Mouse (Mus musculus) intestine, embryonic 16.5 days (tissue): ENCODE results near the gene Cacng2. TPM values are rescaled to one million over a fixed set of nuclear protein-coding genes. Genes with fewer than 3 reads are reported as not detected.

ENCODE experiments used
- ATAC-seq: fragments of 200-750 bp; cut with Nextera tagmentation; 2 replicates; pipeline ENCODE4 v1.8.0; 2017; ENCODE audit warnings: moderate TSS enrichment, moderate library complexity
- H3K27ac ChIP-seq: fragments of 300-500 bp; sonication (generic); 2 replicates; pipeline ENCODE4 v1.5.1; 2014; ENCODE audit warnings: mild to moderate bottlenecking, low read length
- H3K27me3 ChIP-seq: fragments of 300-500 bp; sonication (generic); replicated peaks from 2 replicates; pipeline ENCODE4 v1.6.1; 2014; ENCODE audit warnings: low read length, control low read depth, mixed read lengths; ENCODE audit not compliant: control insufficient read depth, insufficient read depth
- H3K36me3 ChIP-seq: fragments of 300-500 bp; sonication (generic); 2 replicates; pipeline ENCODE4 v1.6.1; 2014; ENCODE audit warnings: low read length, control low read depth; ENCODE audit not compliant: control insufficient read depth, insufficient read depth
- H3K4me1 ChIP-seq: fragments of 300-500 bp; sonication (generic); 2 replicates; pipeline ENCODE4 v1.6.1; 2014; ENCODE audit warnings: low read length, control low read depth, mixed read lengths; ENCODE audit not compliant: control insufficient read depth, insufficient read depth
- H3K4me2 ChIP-seq: fragments of 300-500 bp; sonication (generic); 2 replicates; pipeline ENCODE4 v1.6.1; 2014; ENCODE audit warnings: low read depth, low read length, control low read depth
- H3K4me3 ChIP-seq: fragments of 300-500 bp; sonication (generic); 2 replicates; pipeline ENCODE4 v1.5.1; 2014; ENCODE audit warnings: mild to moderate bottlenecking, low read length
- H3K9ac ChIP-seq: fragments of 300-500 bp; sonication (generic); 2 replicates; pipeline ENCODE4 v1.6.1; 2014; ENCODE audit warnings: low read depth, low read length
- H3K9me3 ChIP-seq: fragments of 300-500 bp; sonication (generic); 2 replicates; pipeline ENCODE4 v1.6.1; 2016; ENCODE audit warnings: low read length, control low read depth; ENCODE audit not compliant: control insufficient read depth
- WGBS: fragments of 180-500 bp; shearing (Covaris S2); extraction: QIAGEN DNeasy Blood & Tissue Kit; methylation state at CpG from one replicate; pipeline ENCODE4 v1.1.7; 2014; 5-methylcytosine and 5-hydroxymethylcytosine counted together
- polyA plus RNA-seq: library from polyadenylated mRNA; unstranded; fragments of >200 nt; fragmentation: Nextera tagmentation; extraction: Ambion mirVana; gene quantifications from 2 replicates; pipeline ENCODE4 v1.2.1, GENCODE M21; 2015

The Cacng2 gene
- polyA plus RNA-seq, 1 experiment from 2014 or later, result 0.07 TPM

DNA sequence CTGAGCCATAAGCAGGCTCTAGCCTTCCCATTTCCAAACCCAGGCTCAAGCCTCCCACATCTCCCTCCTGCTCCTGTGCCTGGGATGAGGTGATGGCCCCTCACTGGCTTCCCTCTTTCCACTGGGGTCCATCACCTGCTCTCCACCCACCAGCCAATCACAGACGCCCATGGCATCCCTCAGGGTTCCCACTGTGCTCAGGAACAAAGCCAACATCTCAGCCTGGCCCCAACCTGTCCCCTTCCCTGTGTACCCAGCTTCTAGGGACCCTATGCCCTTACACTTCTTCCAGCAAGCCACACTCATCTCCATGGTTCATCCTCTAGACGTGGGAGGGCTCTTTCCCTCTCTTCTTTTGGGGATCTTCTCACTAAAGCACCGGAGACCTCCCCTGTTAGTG is 43.9 kb downstream of the Cacng2 start:
- Histone ChIP-seq H3K9me3 (no peaks in the 10 kb centered on the region), H3K4me1 (no peaks in the 10 kb centered on the region), H3K27ac (no peak overlapping the region), H3K4me2 (no peak overlapping the region), H3K27me3 (no peaks in the 10 kb centered on the region), H3K4me3 (no peak overlapping the region), H3K9ac (no peak overlapping the region), H3K36me3 (no peaks in the 10 kb centered on the region)
- no peak for ATAC-seq
- 43% methylated on average over 3 of the region's 3 CpGs for WGBS

GRCm38 (mm10) chr15:78073109-78073508 is 46.7 kb downstream of the Cacng2 start:
- no peak overlapping the region for H3K9ac ChIP-seq
- no peak for ATAC-seq
- no peaks in the 10 kb centered on the region for H3K36me3 ChIP-seq
- WGBS, result 90% methylated on average over 7 of the region's 7 CpGs
- no peaks in the 10 kb centered on the region for H3K4me1 ChIP-seq
- no peaks in the 10 kb centered on the region for H3K9me3 ChIP-seq
- H3K27ac ChIP-seq, result no peak overlapping the region
- no peak overlapping the region for H3K4me2 ChIP-seq
- no peak overlapping the region for H3K4me3 ChIP-seq
- no peaks in the 10 kb centered on the region for H3K27me3 ChIP-seq

DNA sequence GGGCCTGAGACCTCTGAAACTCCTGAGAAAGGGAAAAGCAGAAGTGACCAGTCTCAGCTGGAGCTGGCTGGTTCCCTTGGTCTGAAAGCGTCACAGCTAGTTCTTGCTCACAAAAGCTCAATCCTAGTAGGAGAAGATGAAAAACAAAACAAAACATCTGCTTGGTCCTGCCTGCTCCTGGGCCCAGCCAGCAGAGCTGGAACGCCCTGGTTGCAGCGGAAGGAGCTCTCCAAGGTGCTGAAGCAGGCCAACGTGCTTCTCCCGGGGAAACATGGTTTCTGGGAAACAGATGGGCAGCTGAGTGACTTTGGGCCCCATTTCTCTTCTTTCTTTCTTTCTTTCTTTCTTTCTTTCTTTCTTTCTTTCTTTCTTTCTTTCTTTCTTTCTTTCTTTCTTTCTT is 53.4 kb downstream of the Cacng2 start:
- ATAC-seq, result no peak
- H3K4me1 ChIP-seq, result no peaks in the 10 kb centered on the region
- H3K36me3 ChIP-seq, result no peaks in the 10 kb centered on the region
- H3K9me3 ChIP-seq, result no peaks in the 10 kb centered on the region
- no peak overlapping the region for H3K4me2 ChIP-seq
- H3K9ac ChIP-seq, result no peak overlapping the region
- WGBS, result 4% methylated on average over 5 of the region's 5 CpGs
- no peak overlapping the region for H3K4me3 ChIP-seq
- H3K27me3 ChIP-seq, result no peaks in the 10 kb centered on the region
- no peak overlapping the region for H3K27ac ChIP-seq

- Histone ChIP-seq H3K36me3 (no peaks in the 10 kb centered on the region), H3K9ac (no peak overlapping the region), H3K4me1 (no peaks in the 10 kb centered on the region), H3K27ac (no peak overlapping the region), H3K27me3 (no peaks in the 10 kb centered on the region), H3K4me2 (no peak overlapping the region), H3K4me3 (no peak overlapping the region), H3K9me3 (no peaks in the 10 kb centered on the region)
- no peak for ATAC-seq
- 69% methylated on average over 5 of the region's 5 CpGs for WGBS
Observed at GRCm38 (mm10) chr15:78065541-78065940, 54.3 kb downstream of the Cacng2 start.

DNA sequence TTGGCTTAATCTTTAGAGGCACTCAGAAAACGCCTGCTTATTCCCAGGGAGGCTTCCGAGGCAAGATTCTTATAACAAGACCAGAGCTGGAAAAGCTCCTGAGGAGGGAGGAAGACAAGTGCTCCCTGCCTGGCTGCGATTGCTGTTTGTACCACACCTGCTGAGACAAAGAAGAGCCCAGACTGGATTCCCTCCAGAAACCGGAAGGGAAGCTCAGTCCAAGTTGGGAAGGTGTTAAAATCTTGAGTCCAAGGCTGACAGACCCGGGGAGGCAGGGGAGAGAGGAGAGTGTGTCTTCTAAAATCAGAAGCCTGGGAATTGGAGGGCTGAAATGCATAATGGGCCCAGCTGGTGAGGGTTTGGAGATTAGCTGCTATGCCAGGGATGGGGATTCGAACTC is 55.5 kb downstream of the Cacng2 start:
- Histone ChIP-seq H3K9ac (no peak overlapping the region), H3K4me2 (no peak overlapping the region), H3K9me3 (no peaks in the 10 kb centered on the region), H3K27ac (no peak overlapping the region), H3K27me3 (no peaks in the 10 kb centered on the region), H3K36me3 (no peaks in the 10 kb centered on the region), H3K4me3 (no peak overlapping the region), H3K4me1 (no peaks in the 10 kb centered on the region)
- no peak for ATAC-seq
- 52% methylated on average over 6 of the region's 6 CpGs for WGBS

GRCm38 (mm10) chr15:78062467-78062866 is 57.4 kb downstream of the Cacng2 start:
- Histone ChIP-seq H3K9me3 (no peaks in the 10 kb centered on the region), H3K27ac (no peak overlapping the region), H3K27me3 (no peaks in the 10 kb centered on the region), H3K4me1 (no peaks in the 10 kb centered on the region), H3K36me3 (no peaks in the 10 kb centered on the region), H3K4me3 (no peak overlapping the region), H3K4me2 (no peak overlapping the region), H3K9ac (no peak overlapping the region)
- ATAC-seq, result no peak
- WGBS, result 67% methylated on average over 14 of the region's 14 CpGs

- H3K4me2 ChIP-seq, result no peak overlapping the region
- ATAC-seq, result no peak
- no peaks in the 10 kb centered on the region for H3K27me3 ChIP-seq
- 63% methylated on average over 1 of the region's 1 CpGs for WGBS
- H3K4me1 ChIP-seq, result no peaks in the 10 kb centered on the region
- no peak overlapping the region for H3K4me3 ChIP-seq
- H3K27ac ChIP-seq, result no peak overlapping the region
- no peak overlapping the region for H3K9ac ChIP-seq
- no peaks in the 10 kb centered on the region for H3K36me3 ChIP-seq
- no peaks in the 10 kb centered on the region for H3K9me3 ChIP-seq
Observed at GRCm38 (mm10) chr15:78056930-78057329, 62.9 kb downstream of the Cacng2 start.

GRCm38 (mm10) chr15:78050682-78051081 is 69.1 kb downstream of the Cacng2 start:
- WGBS, result 88% methylated on average over 10 of the region's 10 CpGs
- no peaks in the 10 kb centered on the region for H3K9me3 ChIP-seq
- no peak for ATAC-seq

GRCm38 (mm10) chr15:78049933-78050332 is 69.9 kb downstream of the Cacng2 start:
- no peak overlapping the region for H3K9ac ChIP-seq
- no peaks in the 10 kb centered on the region for H3K4me1 ChIP-seq
- H3K4me2 ChIP-seq, result no peak overlapping the region
- no peak overlapping the region for H3K27ac ChIP-seq
- H3K27me3 ChIP-seq, result no peaks in the 10 kb centered on the region
- ATAC-seq, result no peak
- no peaks in the 10 kb centered on the region for H3K36me3 ChIP-seq
- WGBS, result 65% methylated on average over 2 of the region's 2 CpGs
- H3K4me3 ChIP-seq, result no peak overlapping the region
- no peaks in the 10 kb centered on the region for H3K9me3 ChIP-seq

More at GRCm38 (mm10) chr15:78050682-78051081, 69.1 kb downstream of the Cacng2 start:
- H3K9ac ChIP-seq, result no peak overlapping the region
- no peaks in the 10 kb centered on the region for H3K36me3 ChIP-seq
- no peak overlapping the region for H3K27ac ChIP-seq
- no peak overlapping the region for H3K4me2 ChIP-seq
- no peaks in the 10 kb centered on the region for H3K4me1 ChIP-seq
- no peak overlapping the region for H3K4me3 ChIP-seq
- no peaks in the 10 kb centered on the region for H3K27me3 ChIP-seq

DNA sequence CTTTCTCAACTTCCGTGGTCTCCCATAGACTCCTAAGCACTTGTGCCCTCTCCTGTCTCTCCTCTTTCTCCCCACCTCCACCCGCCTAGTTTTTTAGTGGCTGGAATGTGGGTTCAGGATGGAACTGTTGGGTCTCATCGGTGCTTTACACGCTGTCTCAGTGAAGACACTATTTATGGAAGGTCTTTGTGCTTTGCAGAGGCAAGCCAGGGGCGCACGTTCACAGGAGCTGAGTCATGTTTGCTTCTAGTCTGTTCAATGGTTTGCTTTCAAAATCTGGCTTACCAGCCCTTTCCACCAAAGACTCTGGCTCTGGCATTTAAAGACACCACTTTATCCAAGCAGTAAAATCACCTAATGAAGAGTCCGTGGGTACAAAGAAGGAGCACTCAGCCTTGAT is 74.0 kb downstream of the Cacng2 start:
- Histone ChIP-seq H3K4me1 (no peaks in the 10 kb centered on the region), H3K36me3 (no peaks in the 10 kb centered on the region), H3K4me3 (no peak overlapping the region), H3K9me3 (no peaks in the 10 kb centered on the region), H3K9ac (no peak overlapping the region), H3K4me2 (no peak overlapping the region), H3K27me3 (no peaks in the 10 kb centered on the region), H3K27ac (no peak overlapping the region)
- no peak for ATAC-seq
- WGBS, result 58% methylated on average over 7 of the region's 7 CpGs
